Mouse (Mus musculus) MEL (cell line): ENCODE data around the gene Prap1. TPM values are rescaled to one million over a fixed set of nuclear protein-coding genes. Genes with fewer than 3 reads are reported as not detected.

ENCODE experiments used
- DNase-seq: peaks from one replicate; pipeline ENCODE4 v3.0.0; 2011; ENCODE audit warnings: low read depth, low spot score
- H3K27ac ChIP-seq: 2 replicates; pipeline ENCODE4 v1.5.1; 2012; ENCODE audit warnings: low read depth, mild to moderate bottlenecking, control low read depth, low read length, moderate library complexity; ENCODE audit not compliant: control insufficient read depth
- H3K27me3 ChIP-seq, 2 experiments: fragments of 150-350 bp in 1 of 2; sonication (generic) in 1 of 2; 2 replicates each; pipeline ENCODE4 v1.6.1; 2012; ENCODE audit warnings: low read length in 2 of 2, mild to moderate bottlenecking in 2 of 2, improper control_type of control experiment in 1 of 2, moderate library complexity in 1 of 2; ENCODE audit not compliant: insufficient read depth in 2 of 2, control insufficient read depth in 1 of 2
- H3K36me3 ChIP-seq, 2 experiments: 2 replicates each; pipeline ENCODE4 v1.6.1; 2012 to 2014; ENCODE audit warnings: low read length in 2 of 2, improper control_type of control experiment in 1 of 2, inconsistent platforms in 1 of 2, mild to moderate bottlenecking in 1 of 2; ENCODE audit not compliant: insufficient read depth in 2 of 2, control insufficient read depth in 1 of 2
- H3K4me1 ChIP-seq, 2 experiments: fragments of 150-350 bp in 1 of 2; sonication (generic) in 1 of 2; 2 replicates each; pipeline ENCODE4 v1.6.1; 2012; ENCODE audit warnings: low read length in 2 of 2, improper control_type of control experiment in 1 of 2, mild to moderate bottlenecking in 1 of 2; ENCODE audit not compliant: insufficient read depth in 2 of 2, control insufficient read depth in 1 of 2
- H3K4me3 ChIP-seq, 2 experiments: fragments of 150-350 bp in 1 of 2; sonication (generic) in 1 of 2; 2 replicates each; pipeline ENCODE4 v1.5.1; 2012; ENCODE audit warnings: low read depth in 2 of 2, low read length in 2 of 2, mild to moderate bottlenecking in 2 of 2, moderate library complexity in 2 of 2, control low read depth in 1 of 2, improper control_type of control experiment in 1 of 2; ENCODE audit not compliant: control insufficient read depth in 1 of 2, insufficient read depth in 1 of 2
- H3K79me2 ChIP-seq: 2 replicates; pipeline ENCODE4 v1.6.1; 2012; ENCODE audit warnings: mild to moderate bottlenecking, low read length, moderate library complexity; ENCODE audit not compliant: control insufficient read depth, poor library complexity, insufficient read depth
- H3K9ac ChIP-seq: 2 replicates; pipeline ENCODE4 v1.6.1; 2012; ENCODE audit warnings: low read depth, mild to moderate bottlenecking, control low read depth, low read length, moderate library complexity; ENCODE audit not compliant: control insufficient read depth, poor library complexity, severe bottlenecking
- H3K9me3 ChIP-seq: fragments of 150-350 bp; sonication (generic); replicated peaks from 2 replicates; pipeline ENCODE4 v1.6.1; 2012; ENCODE audit warnings: mild to moderate bottlenecking, low read length, improper control_type of control experiment, moderate library complexity; ENCODE audit not compliant: insufficient read depth
- BHLHE40 ChIP-seq: IDR thresholded peaks from 2 replicates; pipeline ENCODE4 v1.6.1; 2012; ENCODE audit warnings: low read depth, mild to moderate bottlenecking, inconsistent platforms, low read length, improper control_type of control experiment, borderline replicate concordance
- CHD2 ChIP-seq: IDR thresholded peaks from 2 replicates; pipeline ENCODE4 v1.6.1; 2011; ENCODE audit warnings: low read length, improper control_type of control experiment
- CTCF ChIP-seq, 3 experiments: IDR thresholded peaks in 2 of 3; conservative IDR thresholded peaks in 1 of 3; 2 replicates each; pipeline ENCODE4 v1.5.1; 2011 to 2012; ENCODE audit warnings: low read length in 3 of 3, low read depth in 2 of 3, mild to moderate bottlenecking in 2 of 3, improper control_type of control experiment in 1 of 3, inconsistent platforms in 1 of 3, mixed read lengths in 1 of 3, moderate library complexity in 1 of 3; ENCODE audit not compliant: control insufficient read depth in 1 of 3, insufficient read depth in 1 of 3, poor library complexity in 1 of 3, severe bottlenecking in 1 of 3
- GABPA ChIP-seq: IDR thresholded peaks from 2 replicates; pipeline ENCODE4 v1.6.1; 2012; ENCODE audit warnings: low read depth, mild to moderate bottlenecking, inconsistent platforms, low read length, improper control_type of control experiment, moderate library complexity
- HCFC1 ChIP-seq: IDR thresholded peaks from 2 replicates; pipeline ENCODE4 v1.6.1; 2012; ENCODE audit warnings: low read depth, mild to moderate bottlenecking, inconsistent platforms, low read length, improper control_type of control experiment, moderate library complexity
- KAT2A ChIP-seq: conservative IDR thresholded peaks from 2 replicates; pipeline ENCODE4 v1.6.1; 2012; ENCODE audit warnings: low read depth, low read length, improper control_type of control experiment, inconsistent platforms
- MAFK ChIP-seq: IDR thresholded peaks from 2 replicates; pipeline ENCODE4 v1.6.1; 2011; ENCODE audit warnings: low read depth, mild to moderate bottlenecking, low read length, improper control_type of control experiment, borderline replicate concordance
- MAX ChIP-seq: IDR thresholded peaks from 2 replicates; pipeline ENCODE4 v1.6.1; 2011; ENCODE audit warnings: low read length, improper control_type of control experiment
- MAZ ChIP-seq: IDR thresholded peaks from 2 replicates; pipeline ENCODE4 v1.6.1; 2012; ENCODE audit warnings: low read depth, mild to moderate bottlenecking, inconsistent platforms, low read length, improper control_type of control experiment
- MEF2A ChIP-seq: IDR thresholded peaks from 2 replicates; pipeline ENCODE4 v1.6.1; 2014; ENCODE audit warnings: low read depth, mild to moderate bottlenecking, inconsistent platforms, low read length, improper control_type of control experiment; ENCODE audit not compliant: poor library complexity, insufficient replicate concordance, severe bottlenecking; ENCODE audit errors: extremely low read depth
- MYB ChIP-seq: IDR thresholded peaks from 2 replicates; pipeline ENCODE4 v1.6.1; 2011; ENCODE audit warnings: mild to moderate bottlenecking, low read depth, low read length, improper control_type of control experiment
- MYC ChIP-seq: IDR thresholded peaks from 2 replicates; pipeline ENCODE4 v1.6.1; 2011; ENCODE audit warnings: low read depth, mild to moderate bottlenecking, low read length, improper control_type of control experiment, moderate library complexity
- NELFE ChIP-seq: IDR thresholded peaks from 2 replicates; pipeline ENCODE4 v1.6.1; 2011; ENCODE audit warnings: low read depth, low read length, improper control_type of control experiment
- NRF1 ChIP-seq: IDR thresholded peaks from 2 replicates; pipeline ENCODE4 v1.6.1; 2014; ENCODE audit warnings: low read depth, mild to moderate bottlenecking, inconsistent platforms, low read length, improper control_type of control experiment, moderate library complexity; ENCODE audit not compliant: poor library complexity, insufficient read depth, severe bottlenecking
- POLR2A ChIP-seq, 2 experiments: IDR thresholded peaks; 2 replicates each; pipeline ENCODE4 v1.6.1; 2011 to 2012; ENCODE audit warnings: low read length in 2 of 2, mild to moderate bottlenecking in 2 of 2, control low read depth in 1 of 2, improper control_type of control experiment in 1 of 2, low read depth in 1 of 2, moderate library complexity in 1 of 2; ENCODE audit not compliant: control insufficient read depth in 1 of 2, insufficient read depth in 1 of 2, poor library complexity in 1 of 2
- POLR2AphosphoS2 ChIP-seq: IDR thresholded peaks from 2 replicates; pipeline ENCODE4 v1.6.1; 2011; ENCODE audit warnings: low read length, improper control_type of control experiment
- SMC3 ChIP-seq: IDR thresholded peaks from 2 replicates; pipeline ENCODE4 v1.6.1; 2011; ENCODE audit warnings: low read depth, low read length, improper control_type of control experiment
- TAL1 ChIP-seq: IDR thresholded peaks from 2 replicates; pipeline ENCODE4 v1.6.1; 2012; ENCODE audit warnings: mild to moderate bottlenecking, inconsistent platforms, low read length, moderate library complexity, mixed read lengths
- TBP ChIP-seq: IDR thresholded peaks from 2 replicates; pipeline ENCODE4 v1.8.0; 2011; ENCODE audit warnings: low read depth, low read length, improper control_type of control experiment
- TCF12 ChIP-seq: IDR thresholded peaks from 2 replicates; pipeline ENCODE4 v1.6.1; 2014; ENCODE audit warnings: low read depth, mild to moderate bottlenecking, inconsistent platforms, low read length, improper control_type of control experiment, moderate library complexity
- USF2 ChIP-seq, 2 experiments: IDR thresholded peaks; 2 replicates each; pipeline ENCODE4 v1.6.1; 2011 to 2012; ENCODE audit warnings: improper control_type of control experiment in 2 of 2, low read length in 2 of 2, borderline replicate concordance in 1 of 2, inconsistent platforms in 1 of 2, low read depth in 1 of 2, mild to moderate bottlenecking in 1 of 2; ENCODE audit not compliant: insufficient read depth in 1 of 2
- ZC3H11A ChIP-seq: IDR thresholded peaks from 2 replicates; pipeline ENCODE4 v1.6.1; 2012; ENCODE audit warnings: low read depth, mild to moderate bottlenecking, inconsistent platforms, low read length, improper control_type of control experiment
- ZMIZ1 ChIP-seq: IDR thresholded peaks from 2 replicates; pipeline ENCODE4 v1.6.1; 2012; ENCODE audit warnings: low read depth, mild to moderate bottlenecking, inconsistent platforms, low read length, improper control_type of control experiment, moderate library complexity
- polyA plus RNA-seq, 2 experiments: library from polyadenylated mRNA; stranded (reverse) in 1 of 2; unstranded in 1 of 2; fragments of >175 nt in 1 of 2; fragments of >200 nt in 1 of 2; gene quantifications; 2 replicates each; pipeline versions ENCODE4 v1.2.1 to v1.2.4; 2012; ENCODE audit warnings: low replicate concordance in 2 of 2, low read depth in 1 of 2; ENCODE audit not compliant: insufficient read length in 2 of 2, insufficient read depth in 1 of 2, missing spikeins in 1 of 2
- total RNA-seq: library from RNA; depleted of rRNA; stranded (reverse); fragments of 300-350 nt; gene quantifications from 2 replicates; pipeline ENCODE4 v1.2.3, GENCODE M21; 2012

The Prap1 gene
- total and polyA plus RNA-seq, 3 experiments, result not detected

DNA sequence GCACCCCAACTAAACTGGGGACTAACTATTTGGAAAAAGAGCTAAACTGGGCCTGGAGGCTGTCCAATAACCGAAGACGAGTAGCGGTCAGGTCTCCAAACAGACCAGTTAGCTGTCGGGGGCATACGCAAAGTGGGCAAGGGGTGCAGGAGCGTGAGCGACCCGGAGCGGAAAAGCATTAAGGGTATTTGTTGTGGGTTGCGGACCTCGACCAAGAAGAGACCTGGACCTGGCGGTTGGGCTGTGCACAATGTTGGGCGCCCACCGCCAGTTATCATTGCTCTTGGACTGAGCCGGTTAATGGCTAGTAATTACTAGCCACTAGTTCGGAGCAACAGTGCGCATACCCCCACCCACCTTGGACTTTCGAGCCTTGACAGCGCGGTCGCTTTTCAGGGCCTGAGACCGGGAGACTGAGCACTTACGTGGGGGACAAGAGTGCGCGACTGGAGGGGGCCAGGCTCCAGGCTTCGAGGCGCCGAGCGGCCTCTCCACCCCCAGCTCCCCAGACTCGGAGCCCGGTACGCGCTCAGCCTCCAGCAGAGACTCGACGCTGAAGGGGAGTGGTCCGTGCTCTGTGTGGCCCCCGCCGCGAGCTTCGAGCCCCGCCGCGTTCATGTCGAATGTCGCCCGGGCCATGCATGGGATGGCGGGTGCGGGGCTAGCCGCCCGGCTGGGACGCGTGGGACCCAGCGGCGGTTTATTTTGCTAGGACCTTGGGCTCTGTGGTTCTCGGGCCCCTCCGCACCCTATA is 44.7 kb upstream of the Prap1 start, which contains the start of gene Msx3:
TSS of gene Msx3 (minus strand) at position 729 of the 754 bp plus-strand sequence.
- no peaks in the 10 kb centered on the region for H3K9me3 ChIP-seq
- H3K27me3 ChIP-seq, result peaks cover 2 to 4% of the 10 kb centered on the region in 2 experiments; a peak in 2 of 4 replicates
- no peak within 1 kb of the TSS for H3K4me3 ChIP-seq
- no peaks in the 10 kb centered on the region for H3K4me1 ChIP-seq
- no peak for DNase-seq
- TF ChIP-seq POLR2AphosphoS2 (no peak), GABPA (no peak), TAL1 (no peak), CHD2 (no peak), MAFK (no peak)
- H3K79me2 ChIP-seq, result no peaks in the 10 kb centered on the region
- H3K36me3 ChIP-seq, result no peaks in the 10 kb centered on the region
- no peak within 1 kb of the TSS for H3K27ac ChIP-seq
- no peak within 1 kb of the TSS for H3K9ac ChIP-seq

DNA sequence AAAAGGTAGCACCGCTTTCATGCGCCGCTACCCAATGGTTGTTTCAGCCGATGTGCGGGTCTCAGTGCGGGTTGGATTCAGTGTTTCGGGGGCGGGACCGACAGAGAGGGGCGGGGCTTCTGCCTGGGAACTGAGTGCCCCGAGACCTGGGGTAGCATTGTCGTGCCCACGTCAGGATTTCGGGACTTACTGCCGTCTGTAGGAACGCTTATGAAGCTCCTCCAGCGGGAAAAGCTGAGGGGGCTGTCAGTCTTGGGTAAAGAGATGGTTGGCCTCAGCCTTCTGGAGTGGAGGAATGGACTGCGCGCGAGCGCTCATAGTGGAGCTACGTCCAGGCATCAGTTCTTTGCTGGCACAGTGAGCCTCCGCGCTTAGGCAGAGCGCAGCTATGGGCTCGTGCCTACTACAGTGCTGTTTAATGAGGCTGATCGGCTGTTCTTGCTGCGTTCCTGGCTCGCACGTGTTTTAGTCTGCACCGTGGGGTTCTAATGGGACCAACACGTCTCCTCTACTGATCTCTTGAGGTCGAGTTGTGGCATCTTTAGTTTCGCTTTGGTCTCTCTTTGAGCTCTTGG is 44.0 kb upstream of the Prap1 start:
- H3K36me3 ChIP-seq, result no peaks in the 10 kb centered on the region
- no peak for TF ChIP-seq ZMIZ1
- TF ChIP-seq CHD2, result no peak
- TF ChIP-seq BHLHE40, result no peak
- no peak for TF ChIP-seq KAT2A
- no peak for TF ChIP-seq MYC
- H3K4me3 ChIP-seq, result no peak overlapping the region
- no peaks in the 10 kb centered on the region for H3K9me3 ChIP-seq
- H3K27ac ChIP-seq, result no peak overlapping the region
- no peak overlapping the region for H3K9ac ChIP-seq
- H3K27me3 ChIP-seq, result peaks cover 2 to 4% of the 10 kb centered on the region in 2 experiments; a peak in 3 of 4 replicates
- no peak for DNase-seq
- no peaks in the 10 kb centered on the region for H3K4me1 ChIP-seq
- no peaks in the 10 kb centered on the region for H3K79me2 ChIP-seq

DNA sequence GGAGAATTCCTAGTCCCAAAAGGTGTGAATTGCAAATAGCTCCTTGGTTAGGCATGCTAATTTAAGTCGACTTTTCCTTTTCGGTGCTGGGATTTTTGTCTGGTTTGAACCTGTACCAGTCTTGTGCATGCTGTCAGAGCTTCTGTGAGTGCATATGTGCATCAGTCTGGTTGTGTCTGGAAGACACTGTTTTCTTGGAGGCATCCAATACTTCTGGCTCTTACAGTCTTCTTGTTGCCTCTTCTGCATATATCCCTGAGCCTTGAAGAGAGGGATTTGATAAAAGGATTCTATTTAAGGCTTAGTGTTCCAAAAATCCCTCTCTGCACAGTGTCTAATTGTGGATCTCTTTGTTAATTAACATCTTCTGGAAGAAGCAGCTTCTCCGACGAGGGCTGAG is 39.1 kb upstream of the Prap1 start:
- Histone ChIP-seq H3K4me3 (no peak overlapping the region), H3K9ac (no peak overlapping the region), H3K36me3 (no peaks in the 10 kb centered on the region), H3K27me3 (peaks cover 2 to 4% of the 10 kb centered on the region in 2 experiments; a peak in 3 of 4 replicates), H3K9me3 (no peaks in the 10 kb centered on the region), H3K4me1 (no peaks in the 10 kb centered on the region), H3K27ac (no peak overlapping the region), H3K79me2 (no peaks in the 10 kb centered on the region)
- no peak for TF ChIP-seq TCF12
- no peak for TF ChIP-seq POLR2A (IDR thresholded peaks at IDR 0.05; ENCODE audit: control insufficient read depth in 1 of 2, insufficient read depth in 1 of 2, low read depth in 1 of 2, low read length in 2 of 2, poor library complexity in 1 of 2)
- TF ChIP-seq MAZ, result no peak
- TF ChIP-seq TAL1, result no peak
- TF ChIP-seq MEF2A, result no peak
- no peak for TF ChIP-seq HCFC1
- TF ChIP-seq MYB, result no peak
- no peak for TF ChIP-seq SMC3
- no peak for TF ChIP-seq NELFE
- no peak for TF ChIP-seq KAT2A
- no peak for TF ChIP-seq MAX
- TF ChIP-seq BHLHE40, result no peak
- TF ChIP-seq ZC3H11A, result no peak
- TF ChIP-seq CTCF (IDR thresholded peaks at IDR 0.05 in 2 of 3, conservative IDR thresholded peaks at IDR 0.05 in 1 of 3; ENCODE audit: control insufficient read depth in 1 of 3, insufficient read depth in 1 of 3, low read depth in 2 of 3, low read length in 3 of 3, poor library complexity in 1 of 3, severe bottlenecking in 1 of 3), result no peak
- TF ChIP-seq POLR2AphosphoS2, result no peak
- no peak for TF ChIP-seq TBP
- TF ChIP-seq USF2 (IDR thresholded peaks at IDR 0.05; ENCODE audit: borderline replicate concordance in 1 of 2, insufficient read depth in 1 of 2, low read depth in 1 of 2, low read length in 2 of 2), result no peak
- TF ChIP-seq NRF1, result no peak
- DNase-seq, result no peak
